Mouse (Mus musculus): ENCODE measurements around the gene Fam186a. TPM values are rescaled to one million over a fixed set of nuclear protein-coding genes. Genes with fewer than 3 reads are reported as not detected.
"Not testable (repeated sequence)": the region's sequence is repeated elsewhere in the genome, so short reads cannot be mapped to it uniquely, and the experiment has no call there.

Fam186a gene
- polyA plus RNA-seq, 1 experiment, result 0.04 TPM

DNA sequence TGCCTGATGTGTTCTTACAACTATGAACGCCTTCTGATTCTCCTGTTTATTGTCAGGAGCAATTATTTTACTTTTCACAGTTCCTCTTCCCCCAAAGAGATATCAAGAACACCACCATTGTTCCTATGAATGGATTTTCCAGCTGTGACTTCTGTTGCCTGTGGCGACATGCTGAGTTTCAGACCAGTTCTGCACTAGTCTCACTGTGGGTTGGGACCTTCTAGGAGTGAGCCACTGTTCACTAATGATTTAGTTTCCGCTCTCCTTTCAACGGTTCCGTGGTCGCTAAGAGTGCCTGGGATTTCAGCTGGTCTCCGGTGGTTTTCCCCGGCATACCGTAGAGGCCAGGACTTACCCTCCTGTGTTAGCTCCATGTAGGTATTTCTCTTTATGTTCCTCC lies 62.0 kb downstream of the Fam186a start:
- TF ChIP-seq CTCF (IDR thresholded peaks at IDR 0.05; ENCODE audit: insufficient read depth, low read length) (no peak), POLR2A (IDR thresholded peaks at IDR 0.05; ENCODE audit: borderline replicate concordance, extremely low read depth, low read depth, low read length) (no peak)
- Histone ChIP-seq H3K4me1 (ENCODE audit: control insufficient read depth, insufficient read depth, low read length) (no peaks in the 10 kb centered on the region; the same call in 1 of the 2 replicates), H3K4me3 (replicated peaks; ENCODE audit: extremely low read depth, low read depth, low read length) (no peak overlapping the region)
- WGBS, result 71% methylated on average over 9 of the region's 9 CpGs
- no peak for DNase-seq

DNA sequence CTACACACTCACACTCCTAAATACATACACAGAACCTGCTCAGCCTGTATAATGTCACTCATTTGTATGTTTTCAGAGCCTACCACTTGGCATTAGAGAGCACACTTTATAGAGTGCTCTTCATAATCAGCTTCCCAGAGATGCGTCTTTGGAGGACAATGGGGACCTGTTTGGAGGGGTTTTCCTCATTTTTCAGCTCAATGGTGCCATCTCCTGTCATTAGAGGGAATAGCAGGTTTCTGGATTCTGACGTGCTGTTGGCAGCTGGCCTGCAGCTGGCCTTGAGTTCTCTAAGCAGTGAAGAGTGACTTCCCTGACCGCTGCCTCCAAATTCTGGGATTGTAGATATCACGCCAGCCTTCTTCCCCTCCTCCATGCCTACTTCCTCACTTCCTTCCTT lies 62.5 kb downstream of the Fam186a start:
- Histone ChIP-seq H3K4me3 (replicated peaks; ENCODE audit: extremely low read depth, low read depth, low read length) (no peak overlapping the region), H3K4me1 (ENCODE audit: control insufficient read depth, insufficient read depth, low read length) (no peaks in the 10 kb centered on the region; the same call in 1 of the 2 replicates)
- TF ChIP-seq POLR2A (IDR thresholded peaks at IDR 0.05; ENCODE audit: borderline replicate concordance, extremely low read depth, low read depth, low read length) (no peak), CTCF (IDR thresholded peaks at IDR 0.05; ENCODE audit: insufficient read depth, low read length) (peak; percentile 68)
- DNase-seq, result peak; percentile 69
- WGBS, result 3% methylated on average over 4 of the region's 4 CpGs

DNA sequence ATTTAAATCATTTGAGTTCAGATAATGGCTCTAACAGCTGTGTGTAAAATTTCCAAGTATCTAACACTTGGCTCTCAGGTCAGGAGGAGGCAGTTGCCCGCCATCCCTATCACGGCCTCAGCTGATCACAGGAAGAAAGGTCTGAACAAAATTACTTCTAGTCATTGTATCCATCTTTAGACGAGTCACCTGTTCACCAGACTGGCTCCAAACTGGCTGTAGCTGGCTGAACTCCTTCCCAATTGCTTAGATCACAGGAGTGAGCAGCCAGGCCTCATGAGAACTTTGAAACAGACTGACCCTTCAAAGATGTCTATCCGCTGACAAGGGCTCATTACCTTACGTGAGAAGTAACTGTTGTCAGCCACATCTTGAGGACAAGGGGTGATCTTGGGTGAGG lies 63.6 kb downstream of the Fam186a start:
- no peak for TF ChIP-seq POLR2A (IDR thresholded peaks at IDR 0.05; ENCODE audit: borderline replicate concordance, extremely low read depth, low read depth, low read length)
- TF ChIP-seq CTCF (IDR thresholded peaks at IDR 0.05; ENCODE audit: insufficient read depth, low read length), result no peak
- H3K4me1 ChIP-seq (ENCODE audit: control insufficient read depth, insufficient read depth, low read length), result no peaks in the 10 kb centered on the region; the same call in 1 of the 2 replicates
- no peak for DNase-seq
- H3K4me3 ChIP-seq (replicated peaks; ENCODE audit: extremely low read depth, low read depth, low read length), result no peak overlapping the region
- 82% methylated on average over 5 of the region's 5 CpGs for WGBS

DNA sequence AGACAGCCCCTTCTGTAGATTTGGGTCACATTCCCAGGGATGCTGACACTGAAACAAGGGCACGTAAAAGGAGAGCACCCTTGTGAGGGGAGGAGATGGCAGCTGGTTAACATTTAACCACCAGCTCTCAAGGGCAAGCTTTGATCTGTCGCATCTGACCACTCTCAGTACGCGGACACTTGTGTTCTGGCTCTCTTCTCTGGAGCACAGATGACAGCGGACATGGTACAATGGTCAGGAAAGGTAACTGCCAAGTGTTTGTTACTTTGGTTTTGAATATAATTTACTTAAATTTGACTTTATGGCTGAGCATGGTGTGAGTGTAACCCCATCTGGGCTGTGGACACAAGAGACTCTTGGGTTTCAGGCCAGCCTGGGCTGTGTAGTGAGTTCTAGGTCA lies 64.1 kb downstream of the Fam186a start:
- no peak for DNase-seq
- Histone ChIP-seq H3K4me1 (ENCODE audit: control insufficient read depth, insufficient read depth, low read length) (no peaks in the 10 kb centered on the region; the same call in 1 of the 2 replicates), H3K4me3 (replicated peaks; ENCODE audit: extremely low read depth, low read depth, low read length) (no peak overlapping the region)
- TF ChIP-seq POLR2A (IDR thresholded peaks at IDR 0.05; ENCODE audit: borderline replicate concordance, extremely low read depth, low read depth, low read length) (no peak), CTCF (IDR thresholded peaks at IDR 0.05; ENCODE audit: insufficient read depth, low read length) (no peak)
- 74% methylated on average over 5 of the region's 5 CpGs for WGBS

DNA sequence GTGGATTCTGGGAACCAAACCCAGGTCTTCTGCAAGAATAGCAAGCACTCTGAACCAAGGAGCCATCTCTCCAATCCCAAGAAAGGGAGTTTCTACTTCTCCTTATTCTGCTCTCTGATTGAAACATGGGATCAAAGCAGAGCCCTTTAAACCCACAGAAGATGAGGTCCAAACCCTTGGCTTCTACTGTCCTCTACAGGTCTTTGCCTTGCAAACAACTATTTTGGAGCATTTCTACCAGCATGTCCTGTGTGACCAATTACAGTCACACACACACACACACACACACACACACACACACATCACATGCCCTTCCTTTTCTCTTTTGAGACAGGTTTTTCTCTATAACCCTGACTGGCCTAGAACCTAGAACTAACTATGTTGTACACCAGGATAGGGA lies 70.2 kb downstream of the Fam186a start:
- H3K4me1 ChIP-seq (ENCODE audit: control insufficient read depth, insufficient read depth, low read length), result no peaks in the 10 kb centered on the region
- TF ChIP-seq CTCF (IDR thresholded peaks at IDR 0.05; ENCODE audit: insufficient read depth, low read length) (no peak), POLR2A (IDR thresholded peaks at IDR 0.05; ENCODE audit: borderline replicate concordance, extremely low read depth, low read depth, low read length) (no peak)
- no peak overlapping the region for H3K4me3 ChIP-seq (replicated peaks; ENCODE audit: extremely low read depth, low read depth, low read length)
- no peak for DNase-seq

DNA sequence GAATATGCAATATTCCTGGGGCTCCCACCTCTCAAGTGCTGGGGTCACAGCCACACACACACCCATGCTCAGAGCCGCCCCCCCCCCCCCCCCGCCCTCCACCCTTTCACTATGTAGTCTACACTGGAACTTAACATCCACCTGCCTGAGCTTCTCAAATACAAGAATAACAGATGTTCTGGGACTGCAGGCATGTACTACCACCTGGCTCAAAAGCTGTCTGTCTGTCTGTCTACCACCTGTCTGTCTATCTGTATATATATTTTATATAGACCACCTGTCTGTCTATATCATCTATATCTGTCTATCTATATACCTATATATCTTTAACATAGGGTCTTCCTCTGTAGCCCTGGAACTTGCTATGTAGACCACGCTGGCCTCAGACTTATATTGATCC lies 75.5 kb downstream of the Fam186a start:
- TF ChIP-seq POLR2A (IDR thresholded peaks at IDR 0.05; ENCODE audit: borderline replicate concordance, extremely low read depth, low read depth, low read length), result no peak
- no peak for TF ChIP-seq CTCF (IDR thresholded peaks at IDR 0.05; ENCODE audit: insufficient read depth, low read length)
- no peak for DNase-seq
- 61% methylated on average over 3 of the region's 3 CpGs for WGBS
- H3K4me3 ChIP-seq (replicated peaks; ENCODE audit: extremely low read depth, low read depth, low read length), result no peak overlapping the region
- H3K4me1 ChIP-seq (ENCODE audit: control insufficient read depth, insufficient read depth, low read length), result peaks cover 3% of the 10 kb centered on the region

DNA sequence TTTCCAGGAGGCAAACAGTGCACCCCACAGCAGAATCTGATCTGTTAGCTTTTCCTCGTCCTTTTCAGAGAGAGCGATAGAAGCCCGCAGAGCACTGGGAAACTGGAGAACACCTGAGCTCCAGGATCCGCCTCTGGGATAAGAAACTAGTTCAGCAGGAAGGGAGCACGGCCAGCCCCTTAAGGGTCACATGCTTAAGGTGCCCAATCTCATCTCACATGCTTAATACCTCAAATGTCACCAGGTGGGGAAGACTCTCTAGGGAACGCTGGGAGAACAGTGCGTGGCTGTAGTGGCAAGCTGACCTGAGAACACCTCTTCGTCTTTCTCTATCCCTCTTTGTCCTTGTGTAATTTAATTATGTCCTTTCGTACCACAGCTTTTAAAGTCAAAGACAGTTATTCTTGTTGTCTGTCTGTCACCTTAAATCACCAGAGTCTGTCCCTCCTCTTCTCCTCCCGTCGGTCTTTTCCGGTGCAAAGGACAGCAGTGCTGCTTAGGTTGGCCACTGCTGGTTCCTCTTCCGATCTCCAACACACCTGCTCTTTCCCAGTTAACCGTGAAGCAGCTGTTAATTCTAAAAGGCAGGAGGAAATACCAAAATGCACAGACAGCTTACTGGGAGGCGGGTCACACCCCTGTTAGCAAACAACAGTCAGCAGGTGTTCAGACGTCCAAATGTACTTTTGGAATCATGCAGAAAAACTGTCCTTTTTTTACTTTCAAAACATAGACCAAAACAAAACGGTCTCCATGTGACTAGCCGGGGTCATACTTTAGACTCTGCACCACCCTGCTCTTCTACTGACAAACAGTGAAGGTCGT lies 76.2 kb downstream of the Fam186a start:
- DNase-seq, result peak; percentile 70
- no peak for TF ChIP-seq CTCF (IDR thresholded peaks at IDR 0.05; ENCODE audit: insufficient read depth, low read length)
- peak; percentile 82; the same call in 1 of the 2 replicates for TF ChIP-seq POLR2A (IDR thresholded peaks at IDR 0.05; ENCODE audit: borderline replicate concordance, extremely low read depth, low read depth, low read length)
- peaks cover 3% of the 10 kb centered on the region for H3K4me1 ChIP-seq (ENCODE audit: control insufficient read depth, insufficient read depth, low read length)
- peak overlapping the region; percentile 38 for H3K4me3 ChIP-seq (replicated peaks; ENCODE audit: extremely low read depth, low read depth, low read length)
- WGBS, result 34% methylated on average over 19 of the region's 19 CpGs

DNA sequence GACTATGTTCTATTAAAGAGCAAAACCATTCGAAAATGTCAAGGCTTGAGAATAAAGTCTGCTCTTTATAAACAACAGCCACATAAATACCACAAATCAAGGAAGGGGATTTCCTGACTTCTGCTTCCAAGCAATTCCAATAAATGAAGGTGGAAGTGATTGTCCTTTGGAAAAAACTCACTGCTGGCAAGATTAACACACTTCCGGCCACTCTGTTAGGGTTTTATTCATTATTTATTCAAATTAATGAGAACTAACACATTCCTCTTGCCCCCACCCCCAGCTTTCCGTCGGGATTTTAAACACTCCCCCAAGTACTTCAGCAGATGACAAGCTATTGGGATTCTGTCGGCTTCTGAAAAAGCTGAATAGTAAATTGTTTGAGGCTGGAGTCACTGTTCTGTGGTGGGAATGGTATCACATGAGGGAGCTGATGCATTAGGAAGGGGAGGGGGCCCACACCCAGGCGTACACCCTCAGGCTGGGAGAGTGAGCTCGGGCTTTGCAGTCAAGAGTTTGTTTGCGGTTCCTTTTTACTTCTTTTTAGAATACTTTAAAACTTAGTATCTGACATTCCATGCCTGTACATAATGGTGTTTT lies 77.5 kb downstream of the Fam186a start:
- DNase-seq, result no peak
- H3K4me1 ChIP-seq (ENCODE audit: control insufficient read depth, insufficient read depth, low read length), result peaks cover 3% of the 10 kb centered on the region
- no peak for TF ChIP-seq POLR2A (IDR thresholded peaks at IDR 0.05; ENCODE audit: borderline replicate concordance, extremely low read depth, low read depth, low read length)
- WGBS, result 18% methylated on average over 8 of the region's 8 CpGs
- no peak overlapping the region for H3K4me3 ChIP-seq (replicated peaks; ENCODE audit: extremely low read depth, low read depth, low read length)

DNA sequence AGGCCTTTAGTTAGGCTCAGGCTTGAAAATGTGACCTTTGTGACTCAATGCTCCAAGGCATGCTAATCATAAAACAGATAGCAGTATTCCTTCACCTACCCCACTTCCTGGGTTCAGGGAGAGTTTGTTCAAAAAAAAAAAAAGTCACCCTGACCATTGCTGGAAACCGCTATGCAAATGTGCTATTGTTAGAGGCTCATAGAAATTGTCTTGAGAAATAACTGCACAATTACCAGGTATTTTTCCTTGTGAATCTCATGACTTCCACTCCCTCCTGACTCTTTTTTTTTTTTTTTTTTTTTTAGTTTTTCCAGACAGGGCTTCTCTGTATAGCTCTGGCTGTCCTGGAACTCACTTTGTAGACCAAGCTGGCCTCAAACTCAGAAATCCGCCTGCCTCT lies 79.7 kb downstream of the Fam186a start:
- H3K4me3 ChIP-seq (replicated peaks; ENCODE audit: extremely low read depth, low read depth, low read length); DNase-seq; H3K4me1 ChIP-seq (ENCODE audit: control insufficient read depth, insufficient read depth, low read length): not testable (repeated sequence)
- WGBS, result 98% methylated on average over 2 of the region's 2 CpGs

DNA sequence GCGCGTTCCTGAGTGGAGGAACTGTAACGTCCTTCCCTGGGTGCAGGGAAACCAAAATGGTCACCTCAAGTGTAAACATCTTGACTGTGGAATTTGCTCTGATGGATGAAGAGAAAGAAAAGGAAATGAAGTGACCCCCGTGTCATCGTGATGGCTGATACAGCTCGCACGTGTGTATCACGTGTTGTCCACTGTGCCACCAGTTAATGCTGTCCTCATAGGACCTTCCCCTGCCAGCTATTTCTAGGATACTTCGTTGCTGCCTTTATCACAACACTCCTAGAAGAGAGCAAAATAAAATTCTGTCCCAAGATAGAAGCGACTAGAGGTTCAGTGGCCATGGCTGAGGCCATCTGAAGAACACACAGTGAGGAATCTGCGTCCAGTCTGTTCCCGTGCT lies 82.8 kb downstream of the Fam186a start:
- H3K4me3 ChIP-seq (replicated peaks; ENCODE audit: extremely low read depth, low read depth, low read length), result no peak overlapping the region
- 45% methylated on average over 12 of the region's 12 CpGs for WGBS
- TF ChIP-seq CTCF (IDR thresholded peaks at IDR 0.05; ENCODE audit: insufficient read depth, low read length) (no peak), POLR2A (IDR thresholded peaks at IDR 0.05; ENCODE audit: borderline replicate concordance, extremely low read depth, low read depth, low read length) (no peak)
- no peak for DNase-seq
- no peaks in the 10 kb centered on the region; the same call in 1 of the 2 replicates for H3K4me1 ChIP-seq (ENCODE audit: control insufficient read depth, insufficient read depth, low read length)
